Mouse (Mus musculus) cerebellum, postnatal 4 days (tissue): Measurements from ENCODE around the gene Pde4dip.

Source experiments
- DNase-seq, 2 experiments: peaks; one replicate each; pipeline ENCODE4 v3.0.0; 2022; ENCODE audit warnings: low spot score in 2 of 2, mixed read lengths in 1 of 2

Gene Pde4dip

DNA sequence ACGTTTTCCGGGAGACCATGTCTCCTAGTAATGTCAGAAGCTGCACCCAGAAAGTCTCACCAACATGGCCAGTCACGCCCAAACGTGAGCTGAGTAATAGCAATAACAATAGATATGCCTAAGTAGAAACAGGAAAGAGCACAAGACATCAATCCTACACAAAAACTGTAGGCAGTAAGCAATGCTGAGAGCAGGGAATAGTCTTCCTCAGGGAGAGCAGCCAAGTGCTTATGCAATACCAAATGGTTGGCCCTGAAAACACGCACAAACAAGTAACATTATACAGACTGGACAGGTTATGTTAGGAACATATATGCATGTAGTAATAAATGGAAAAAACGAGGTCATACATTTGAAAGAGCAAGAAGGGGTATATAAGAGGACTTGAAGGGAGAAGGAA, 239.0 kb downstream of the Pde4dip start:
- DNase-seq, result no peak

DNA sequence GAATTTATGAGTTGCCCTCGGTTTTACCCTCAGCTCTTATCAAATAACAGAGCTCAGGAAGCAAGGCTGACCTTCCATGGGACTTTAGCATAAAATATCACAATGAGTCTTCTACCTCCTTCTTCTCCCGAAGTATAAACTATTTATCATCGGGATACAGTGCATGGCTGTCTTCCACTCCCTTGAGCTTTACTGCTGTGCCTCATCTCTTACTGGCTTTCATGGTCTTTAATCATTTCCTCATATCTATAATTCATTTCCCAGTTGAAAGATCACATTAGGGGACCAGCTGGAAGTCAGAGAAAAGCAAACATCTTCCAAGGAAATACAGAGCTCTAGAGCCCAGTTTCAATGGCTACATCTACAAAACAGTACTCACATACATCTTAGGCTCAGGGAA, 239.5 kb downstream of the Pde4dip start:
- DNase-seq, result no peak

DNA sequence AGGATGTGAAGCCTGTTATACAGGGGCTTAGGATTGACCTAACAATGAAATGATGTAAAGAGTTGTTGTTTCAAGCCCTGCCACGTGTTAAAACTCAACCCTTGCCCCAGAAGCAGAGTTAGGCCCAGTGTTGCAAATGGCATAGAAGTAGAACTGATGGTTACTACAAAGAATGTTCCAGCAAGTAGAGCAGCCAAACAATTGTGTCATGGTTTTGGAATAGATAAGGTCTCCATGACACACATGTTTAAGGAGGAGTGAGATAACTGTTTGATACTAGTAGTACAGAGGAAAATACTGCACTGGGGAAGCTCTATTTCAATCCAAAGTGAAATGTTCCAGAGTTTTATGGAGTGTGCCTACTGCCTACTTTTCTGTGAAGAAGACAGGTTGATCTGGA, 240.0 kb downstream of the Pde4dip start:
- DNase-seq, result no peak

DNA sequence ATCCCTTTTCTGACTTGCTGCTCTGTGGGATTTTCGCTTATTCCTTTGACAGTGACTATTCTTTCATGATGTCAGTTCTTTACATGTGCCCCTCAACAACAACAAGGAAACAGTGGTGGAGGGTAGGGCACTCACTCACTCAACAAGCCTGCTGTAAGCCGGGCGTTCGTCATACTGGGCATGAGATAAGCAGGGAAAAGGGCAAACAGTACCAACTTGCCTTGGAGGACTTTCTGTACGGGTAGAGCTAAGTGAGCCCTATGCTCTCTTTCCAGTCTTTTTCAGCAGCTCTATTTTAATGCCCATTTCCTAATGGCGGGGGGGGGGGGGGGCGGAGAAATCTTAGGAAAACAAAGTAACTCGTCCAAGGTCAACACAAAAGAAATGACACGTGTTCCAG, 246.5 kb downstream of the Pde4dip start:
- DNase-seq, result no peak

DNA sequence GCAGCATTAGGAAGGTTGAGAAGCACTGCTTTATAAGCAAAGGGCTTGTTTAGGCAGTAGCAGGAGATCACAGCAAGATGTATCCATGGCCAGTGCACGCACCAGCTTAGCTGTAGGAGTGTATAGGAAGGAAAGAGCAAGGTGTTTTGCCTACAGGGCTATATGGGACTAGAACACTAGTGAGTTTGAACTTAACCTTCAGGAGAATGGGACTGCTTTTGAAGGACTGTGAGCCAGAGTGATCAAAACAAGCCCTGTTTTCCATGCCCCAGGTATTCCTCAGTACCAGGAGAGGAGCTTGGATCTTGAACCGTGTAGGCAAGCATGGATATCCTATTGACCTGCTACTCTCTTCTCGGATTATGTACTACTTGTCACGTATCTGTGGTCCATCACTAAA, 247.1 kb downstream of the Pde4dip start:
- DNase-seq, result no peak
